Mouse (Mus musculus) MEL (cell line): ENCODE measurements around the gene Rad9b. TPM values are rescaled to one million over a fixed set of nuclear protein-coding genes. Genes with fewer than 3 reads are reported as not detected.

Experiments
- DNase-seq: peaks from one replicate; pipeline ENCODE4 v3.0.0; 2011; ENCODE audit warnings: low read depth, low spot score
- H3K27ac ChIP-seq: 2 replicates; pipeline ENCODE4 v1.5.1; 2012; ENCODE audit warnings: low read depth, mild to moderate bottlenecking, control low read depth, low read length, moderate library complexity; ENCODE audit not compliant: control insufficient read depth
- H3K27me3 ChIP-seq, 2 experiments: fragments of 150-350 bp in 1 of 2; sonication (generic) in 1 of 2; 2 replicates each; pipeline ENCODE4 v1.6.1; 2012; ENCODE audit warnings: low read length in 2 of 2, mild to moderate bottlenecking in 2 of 2, improper control_type of control experiment in 1 of 2, moderate library complexity in 1 of 2; ENCODE audit not compliant: insufficient read depth in 2 of 2, control insufficient read depth in 1 of 2
- H3K36me3 ChIP-seq, 2 experiments: 2 replicates each; pipeline ENCODE4 v1.6.1; 2012 to 2014; ENCODE audit warnings: low read length in 2 of 2, improper control_type of control experiment in 1 of 2, inconsistent platforms in 1 of 2, mild to moderate bottlenecking in 1 of 2; ENCODE audit not compliant: insufficient read depth in 2 of 2, control insufficient read depth in 1 of 2
- H3K4me1 ChIP-seq, 2 experiments: fragments of 150-350 bp in 1 of 2; sonication (generic) in 1 of 2; 2 replicates each; pipeline ENCODE4 v1.6.1; 2012; ENCODE audit warnings: low read length in 2 of 2, improper control_type of control experiment in 1 of 2, mild to moderate bottlenecking in 1 of 2; ENCODE audit not compliant: insufficient read depth in 2 of 2, control insufficient read depth in 1 of 2
- H3K4me3 ChIP-seq, 2 experiments: fragments of 150-350 bp in 1 of 2; sonication (generic) in 1 of 2; 2 replicates each; pipeline ENCODE4 v1.5.1; 2012; ENCODE audit warnings: low read depth in 2 of 2, low read length in 2 of 2, mild to moderate bottlenecking in 2 of 2, moderate library complexity in 2 of 2, control low read depth in 1 of 2, improper control_type of control experiment in 1 of 2; ENCODE audit not compliant: control insufficient read depth in 1 of 2, insufficient read depth in 1 of 2
- H3K79me2 ChIP-seq: 2 replicates; pipeline ENCODE4 v1.6.1; 2012; ENCODE audit warnings: mild to moderate bottlenecking, low read length, moderate library complexity; ENCODE audit not compliant: control insufficient read depth, poor library complexity, insufficient read depth
- H3K9ac ChIP-seq: 2 replicates; pipeline ENCODE4 v1.6.1; 2012; ENCODE audit warnings: low read depth, mild to moderate bottlenecking, control low read depth, low read length, moderate library complexity; ENCODE audit not compliant: control insufficient read depth, poor library complexity, severe bottlenecking
- H3K9me3 ChIP-seq: fragments of 150-350 bp; sonication (generic); replicated peaks from 2 replicates; pipeline ENCODE4 v1.6.1; 2012; ENCODE audit warnings: mild to moderate bottlenecking, low read length, improper control_type of control experiment, moderate library complexity; ENCODE audit not compliant: insufficient read depth
- CHD1 ChIP-seq: IDR thresholded peaks from 2 replicates; pipeline ENCODE4 v1.6.1; 2012; ENCODE audit warnings: low read depth, mild to moderate bottlenecking, inconsistent platforms, low read length, improper control_type of control experiment
- CTCF ChIP-seq, 3 experiments: IDR thresholded peaks in 2 of 3; conservative IDR thresholded peaks in 1 of 3; 2 replicates each; pipeline ENCODE4 v1.5.1; 2011 to 2012; ENCODE audit warnings: low read length in 3 of 3, low read depth in 2 of 3, mild to moderate bottlenecking in 2 of 3, improper control_type of control experiment in 1 of 3, inconsistent platforms in 1 of 3, mixed read lengths in 1 of 3, moderate library complexity in 1 of 3; ENCODE audit not compliant: control insufficient read depth in 1 of 3, insufficient read depth in 1 of 3, poor library complexity in 1 of 3, severe bottlenecking in 1 of 3
- ETS1 ChIP-seq: IDR thresholded peaks from 2 replicates; pipeline ENCODE4 v1.6.1; 2012; ENCODE audit warnings: low read depth, mild to moderate bottlenecking, inconsistent platforms, low read length, improper control_type of control experiment, moderate library complexity
- HCFC1 ChIP-seq: IDR thresholded peaks from 2 replicates; pipeline ENCODE4 v1.6.1; 2012; ENCODE audit warnings: low read depth, mild to moderate bottlenecking, inconsistent platforms, low read length, improper control_type of control experiment, moderate library complexity
- JUND ChIP-seq: IDR thresholded peaks from 2 replicates; pipeline ENCODE4 v1.6.1; 2011; ENCODE audit warnings: low read depth, mild to moderate bottlenecking, improper control_type of control experiment, low read length
- KAT2A ChIP-seq: conservative IDR thresholded peaks from 2 replicates; pipeline ENCODE4 v1.6.1; 2012; ENCODE audit warnings: low read depth, low read length, improper control_type of control experiment, inconsistent platforms
- MAZ ChIP-seq: IDR thresholded peaks from 2 replicates; pipeline ENCODE4 v1.6.1; 2012; ENCODE audit warnings: low read depth, mild to moderate bottlenecking, inconsistent platforms, low read length, improper control_type of control experiment
- NELFE ChIP-seq: IDR thresholded peaks from 2 replicates; pipeline ENCODE4 v1.6.1; 2011; ENCODE audit warnings: low read depth, low read length, improper control_type of control experiment
- POLR2AphosphoS2 ChIP-seq: IDR thresholded peaks from 2 replicates; pipeline ENCODE4 v1.6.1; 2011; ENCODE audit warnings: low read length, improper control_type of control experiment
- POLR2AphosphoS5 ChIP-seq: IDR thresholded peaks from 2 replicates; pipeline ENCODE4 v1.6.1; 2012; ENCODE audit warnings: low read depth, borderline replicate concordance, mild to moderate bottlenecking, inconsistent platforms, low read length, moderate library complexity, mixed read lengths
- RCOR1 ChIP-seq: IDR thresholded peaks from 2 replicates; pipeline ENCODE4 v1.6.1; 2012; ENCODE audit warnings: low read depth, mild to moderate bottlenecking, inconsistent platforms, low read length, improper control_type of control experiment
- SIN3A ChIP-seq: IDR thresholded peaks from 2 replicates; pipeline ENCODE4 v1.6.1; 2012; ENCODE audit warnings: low read length, improper control_type of control experiment, inconsistent platforms
- SMC3 ChIP-seq: IDR thresholded peaks from 2 replicates; pipeline ENCODE4 v1.6.1; 2011; ENCODE audit warnings: low read depth, low read length, improper control_type of control experiment
- TBP ChIP-seq: IDR thresholded peaks from 2 replicates; pipeline ENCODE4 v1.8.0; 2011; ENCODE audit warnings: low read depth, low read length, improper control_type of control experiment
- TCF12 ChIP-seq: IDR thresholded peaks from 2 replicates; pipeline ENCODE4 v1.6.1; 2014; ENCODE audit warnings: low read depth, mild to moderate bottlenecking, inconsistent platforms, low read length, improper control_type of control experiment, moderate library complexity
- USF1 ChIP-seq: IDR thresholded peaks from 2 replicates; pipeline ENCODE4 v1.6.1; 2014; ENCODE audit warnings: low read depth, mild to moderate bottlenecking, inconsistent platforms, low read length, improper control_type of control experiment, moderate library complexity
- ZNF384 ChIP-seq: IDR thresholded peaks from 2 replicates; pipeline ENCODE4 v1.6.1; 2012; ENCODE audit warnings: low read depth, mild to moderate bottlenecking, inconsistent platforms, low read length, improper control_type of control experiment
- polyA plus RNA-seq, 2 experiments: library from polyadenylated mRNA; stranded (reverse) in 1 of 2; unstranded in 1 of 2; fragments of >175 nt in 1 of 2; fragments of >200 nt in 1 of 2; gene quantifications; 2 replicates each; pipeline versions ENCODE4 v1.2.1 to v1.2.4; 2012; ENCODE audit warnings: low replicate concordance in 2 of 2, low read depth in 1 of 2; ENCODE audit not compliant: insufficient read length in 2 of 2, insufficient read depth in 1 of 2, missing spikeins in 1 of 2
- total RNA-seq: library from RNA; depleted of rRNA; stranded (reverse); fragments of 300-350 nt; gene quantifications from 2 replicates; pipeline ENCODE4 v1.2.3, GENCODE M21; 2012

Gene Rad9b
- total and polyA plus RNA-seq, 3 experiments: 9.1 to 11.1 TPM; not detected in 1

DNA sequence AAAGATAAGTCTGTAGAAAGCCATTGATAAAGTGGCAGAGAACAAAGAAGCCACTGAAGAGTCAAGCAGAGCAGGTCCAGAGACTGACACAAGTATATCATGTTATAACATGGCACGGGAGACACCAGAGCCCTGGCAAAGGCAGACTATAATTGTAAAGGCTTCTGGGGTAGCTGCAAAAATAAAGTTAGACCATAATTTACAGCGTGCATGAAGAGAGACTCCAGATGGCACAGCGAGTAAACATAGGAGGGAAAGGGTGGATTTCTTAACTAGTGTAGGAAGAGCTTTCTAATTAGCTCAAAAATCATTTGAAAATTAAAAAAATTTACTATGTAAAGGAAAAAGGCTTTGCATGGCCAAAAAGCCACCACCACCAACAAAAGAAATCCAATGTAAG, 26.8 kb downstream of the Rad9b start:
- peaks cover 0 to 4% of the 10 kb centered on the region in 2 experiments; a peak in 2 of 4 replicates for H3K36me3 ChIP-seq

DNA sequence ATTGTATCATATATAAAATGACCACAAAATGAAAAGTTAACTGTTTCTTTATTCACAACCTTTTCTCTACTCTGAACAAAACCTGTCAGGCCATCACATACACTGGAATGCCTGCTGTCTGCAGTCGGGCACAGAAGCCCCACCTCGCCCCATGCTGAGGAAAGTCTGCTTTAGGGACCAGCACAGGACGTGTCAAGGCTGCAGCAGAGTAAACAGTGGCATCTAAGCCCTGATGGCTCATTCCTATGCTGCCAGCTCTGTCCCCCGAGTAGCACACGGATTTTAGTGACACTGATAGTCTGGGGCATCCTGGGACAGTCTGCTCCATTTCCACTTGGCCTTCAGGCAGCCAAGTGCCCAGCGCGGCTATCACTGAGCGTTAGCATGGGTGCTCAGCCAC, 28.6 kb downstream of the Rad9b start:
- no peaks in the 10 kb centered on the region for H3K4me1 ChIP-seq
- no peaks in the 10 kb centered on the region for H3K79me2 ChIP-seq
- no peaks in the 10 kb centered on the region for H3K27me3 ChIP-seq
- H3K9me3 ChIP-seq: no peaks in the 10 kb centered on the region
- no peak overlapping the region for H3K27ac ChIP-seq
- no peak overlapping the region for H3K4me3 ChIP-seq
- no peak for DNase-seq
- no peak for TF ChIP-seq NELFE
- TF ChIP-seq ETS1: no peak
- no peak for TF ChIP-seq SIN3A
- no peak for TF ChIP-seq POLR2AphosphoS2
- no peak for TF ChIP-seq JUND
- no peak for TF ChIP-seq TCF12
- TF ChIP-seq USF1: no peak
- TF ChIP-seq POLR2AphosphoS5: no peak
- TF ChIP-seq SMC3: no peak
- no peak for TF ChIP-seq TBP
- no peak for TF ChIP-seq HCFC1
- no peak for TF ChIP-seq KAT2A
- no peak for TF ChIP-seq CHD1
- no peak for TF ChIP-seq RCOR1
- TF ChIP-seq CTCF (IDR thresholded peaks at IDR 0.05 in 2 of 3, conservative IDR thresholded peaks at IDR 0.05 in 1 of 3; ENCODE audit: control insufficient read depth in 1 of 3, insufficient read depth in 1 of 3, low read depth in 2 of 3, low read length in 3 of 3, poor library complexity in 1 of 3, severe bottlenecking in 1 of 3): no peak
- TF ChIP-seq MAZ: no peak
- no peak overlapping the region for H3K9ac ChIP-seq
- peaks cover 0 to 6% of the 10 kb centered on the region in 2 experiments; a peak in 2 of 4 replicates for H3K36me3 ChIP-seq

More for the DNA sequence above, 26.8 kb downstream of the Rad9b start:
- Histone ChIP-seq H3K27me3 (no peaks in the 10 kb centered on the region), H3K9ac (no peak overlapping the region), H3K4me1 (no peaks in the 10 kb centered on the region), H3K79me2 (no peaks in the 10 kb centered on the region), H3K27ac (no peak overlapping the region), H3K9me3 (no peaks in the 10 kb centered on the region), H3K4me3 (no peak overlapping the region)
- TF ChIP-seq RCOR1 (no peak), ZNF384 (no peak), TBP (no peak), ETS1 (no peak)
- DNase-seq: no peak
